Mouse (Mus musculus) T-cell, adult 66 days (primary cell): ENCODE measurements around the gene Lxn. TPM values are rescaled to one million over a fixed set of nuclear protein-coding genes. Genes with fewer than 3 reads are reported as not detected.

Experiments used
- total RNA-seq, 2 experiments: library from RNA; stranded (reverse); gene quantifications; 3 replicates in 1 of 2; 4 replicates in 1 of 2; pipeline ENCODE4 v1.2.4; 2023

Lxn gene
- 1 to 10 TPM; 2.5 to 3.0 TPM for total RNA-seq

GRCm38 (mm10) chr3:67463450-67464372, at the start of gene Lxn:
TSS of gene Lxn (minus strand) at chr3:67463926.

GRCm38 (mm10) chr3:67429999-67430380, 33.7 kb downstream of the Lxn start, which contains the start of gene Gfm1:
TSS of gene Gfm1 (plus strand) at chr3:67430096.

Other genes with a start within 250 kb of the Lxn start
- gene Mlf1, start 89.8 kb downstream of the Lxn start, total RNA-seq: not detected
- not detected for gene Gm17402, start 88.8 kb downstream of the Lxn start, total RNA-seq
- 10 to 100 TPM; 30.9 to 37.3 TPM for gene Gfm1, start 33.8 kb downstream of the Lxn start, total RNA-seq
- not detected for gene Rarres1, start 51.6 kb upstream of the Lxn start, total RNA-seq
- 10 to 100 TPM; 38.5 to 41.8 TPM for gene Mfsd1, start 118.8 kb upstream of the Lxn start, total RNA-seq